ENCODE assay signal across 18 mouse cellular contexts in genomic region chr11:120828416-120828815, GRCm38 (mm10). TPM values are rescaled to one million over a fixed set of nuclear protein-coding genes. Genes with fewer than 3 reads are reported as not detected.
DNase-seq lines count a peak whose midpoint lies in the region; ATAC-seq lines count a peak whose summit lies in the region.
"Had no signal": no experiment of that assay in that cellular context is flagged by ENCODE, and none has a peak within 500 bp of the region (broad histone marks: within the 10 kb centered on the region; RNA-seq: fewer than 3 reads in every experiment).

No protein-coding gene starts in this region.

- peaks cover 27% of the 10 kb centered on the region for H3K36me3 ChIP-seq in forebrain, embryonic 10.5 days (replicated peaks)
- no peaks in the 10 kb centered on the region for H3K36me3 ChIP-seq in forebrain, embryonic 13.5 days (ENCODE audit: poor library complexity, severe bottlenecking)
- no peaks in the 10 kb centered on the region; the same call in 1 of the 2 replicates for H3K36me3 ChIP-seq in midbrain, embryonic 10.5 days
- H3K36me3 ChIP-seq in midbrain, embryonic 14.5 days (ENCODE audit: control insufficient read depth, insufficient read depth, low read length), result no peaks in the 10 kb centered on the region
- H3K36me3 ChIP-seq in neural tube, embryonic 13.5 days, result no peaks in the 10 kb centered on the region
- no peaks in the 10 kb centered on the region; the same call in 1 of the 2 replicates for H3K36me3 ChIP-seq in neural tube, embryonic 15.5 days
- peaks cover 7% of the 10 kb centered on the region; the same call in 1 of the 2 replicates for H3K36me3 ChIP-seq in limb, embryonic 13.5 days
- H3K36me3 ChIP-seq: heart, embryonic 12.5 days; hindbrain, embryonic 12.5 days had no signal

- no peak for ATAC-seq in forebrain, embryonic 13.5 days
- no peak for ATAC-seq in midbrain, embryonic 14.5 days (ENCODE audit: low FRiP score, low TSS enrichment)
- no peak for ATAC-seq in neural tube, embryonic 13.5 days (ENCODE audit: low read depth)
- ATAC-seq in neural tube, embryonic 15.5 days (ENCODE audit: low FRiP score), result no peak
- ATAC-seq in limb, embryonic 13.5 days (ENCODE audit: low FRiP score, low read depth), result no peak
- ATAC-seq: forebrain, embryonic 14.5 days; hindbrain, embryonic 16.5 days; inflammation-experienced regulatory T-cells, adult 6 months had no signal

- 75% methylated on average over 4 of the region's 4 CpGs for WGBS in forebrain, embryonic 10.5 days
- WGBS in forebrain, embryonic 13.5 days, result 77% methylated on average over 4 of the region's 4 CpGs
- WGBS in midbrain, embryonic 10.5 days, result 81% methylated on average over 4 of the region's 4 CpGs
- 70% methylated on average over 4 of the region's 4 CpGs for WGBS in midbrain, embryonic 14.5 days
- WGBS in neural tube, embryonic 13.5 days, result 75% methylated on average over 4 of the region's 4 CpGs
- 82% methylated on average over 4 of the region's 4 CpGs for WGBS in neural tube, embryonic 15.5 days
- 83% methylated on average over 4 of the region's 4 CpGs for WGBS in limb, embryonic 13.5 days

- H3K27me3 ChIP-seq in forebrain, embryonic 10.5 days (ENCODE audit: poor library complexity, severe bottlenecking), result no peaks in the 10 kb centered on the region
- no peaks in the 10 kb centered on the region for H3K27me3 ChIP-seq in forebrain, embryonic 13.5 days
- peaks cover 5% of the 10 kb centered on the region; the same call in 1 of the 2 replicates for H3K27me3 ChIP-seq in midbrain, embryonic 10.5 days (ENCODE audit: low read depth, poor library complexity, severe bottlenecking)
- H3K27me3 ChIP-seq in midbrain, embryonic 14.5 days (ENCODE audit: control insufficient read depth, insufficient read depth, low read length), result no peaks in the 10 kb centered on the region
- H3K27me3 ChIP-seq in neural tube, embryonic 13.5 days, result no peaks in the 10 kb centered on the region
- H3K27me3 ChIP-seq in neural tube, embryonic 15.5 days (replicated peaks), result no peaks in the 10 kb centered on the region
- H3K27me3 ChIP-seq in limb, embryonic 13.5 days, result no peaks in the 10 kb centered on the region
- H3K27me3 ChIP-seq: embryonic facial prominence, embryonic 12.5 days; heart, embryonic 12.5 days; hindbrain, embryonic 12.5 days had no signal

- peak overlapping the region; percentile 99 for H3K27ac ChIP-seq in forebrain, embryonic 10.5 days
- H3K27ac ChIP-seq in forebrain, embryonic 13.5 days, result no peak overlapping the region
- H3K27ac ChIP-seq in midbrain, embryonic 10.5 days (replicated peaks), result peak overlapping the region; percentile 23
- no peak overlapping the region for H3K27ac ChIP-seq in midbrain, embryonic 14.5 days (replicated peaks; ENCODE audit: low read depth, low read length)
- H3K27ac ChIP-seq in neural tube, embryonic 13.5 days (replicated peaks), result no peak overlapping the region
- no peak overlapping the region for H3K27ac ChIP-seq in neural tube, embryonic 15.5 days (replicated peaks)
- no peak overlapping the region for H3K27ac ChIP-seq in limb, embryonic 13.5 days
- H3K27ac ChIP-seq: embryonic facial prominence, embryonic 12.5 days; heart, adult 2 months; hindbrain, embryonic 12.5 days had no signal

- no peak overlapping the region for H3K9ac ChIP-seq in forebrain, embryonic 13.5 days
- H3K9ac ChIP-seq in midbrain, embryonic 14.5 days (replicated peaks; ENCODE audit: low read length), result no peak overlapping the region
- H3K9ac ChIP-seq in neural tube, embryonic 13.5 days, result peak overlapping the region; percentile 55
- H3K9ac ChIP-seq in neural tube, embryonic 15.5 days (replicated peaks), result no peak overlapping the region
- H3K9ac ChIP-seq in limb, embryonic 13.5 days, result 0 out of 2 replicates have a peak overlapping the region, but pooled peaks have one; percentile 10
- H3K9ac ChIP-seq: embryonic facial prominence, embryonic 12.5 days; heart, embryonic 12.5 days; hindbrain, embryonic 12.5 days had no signal

- peaks cover 57% of the 10 kb centered on the region for H3K4me1 ChIP-seq in forebrain, embryonic 10.5 days
- H3K4me1 ChIP-seq in forebrain, embryonic 13.5 days, result peaks cover 20% of the 10 kb centered on the region
- peaks cover 52% of the 10 kb centered on the region for H3K4me1 ChIP-seq in midbrain, embryonic 10.5 days
- H3K4me1 ChIP-seq in midbrain, embryonic 14.5 days (ENCODE audit: control insufficient read depth, insufficient read depth, low read length), result peaks cover 13% of the 10 kb centered on the region
- peaks cover 20% of the 10 kb centered on the region for H3K4me1 ChIP-seq in neural tube, embryonic 13.5 days (replicated peaks)
- peaks cover 15% of the 10 kb centered on the region for H3K4me1 ChIP-seq in neural tube, embryonic 15.5 days
- H3K4me1 ChIP-seq in limb, embryonic 13.5 days, result peaks cover 13% of the 10 kb centered on the region

- H3K4me2 ChIP-seq in forebrain, embryonic 13.5 days, result no peak overlapping the region
- no peak overlapping the region for H3K4me2 ChIP-seq in midbrain, embryonic 14.5 days (ENCODE audit: low read length)
- H3K4me2 ChIP-seq in neural tube, embryonic 13.5 days, result no peak overlapping the region
- no peak overlapping the region for H3K4me2 ChIP-seq in neural tube, embryonic 15.5 days
- H3K4me2 ChIP-seq in limb, embryonic 13.5 days (replicated peaks), result no peak overlapping the region
- H3K4me2 ChIP-seq: embryonic facial prominence, embryonic 12.5 days; heart, embryonic 12.5 days; hindbrain, embryonic 12.5 days had no signal

- DNase-seq in forebrain, embryonic 10.5 days (ENCODE audit: extremely low spot score, low spot score), result no peak
- no peak for DNase-seq in midbrain, embryonic 10.5 days (ENCODE audit: low spot score)
- no peak for DNase-seq in midbrain, embryonic 14.5 days
- no peak for DNase-seq in retina, embryonic 14.5 days (ENCODE audit: low spot score)
- DNase-seq: adrenal gland, postnatal 25 days; embryo, embryonic 11 days; gastrocnemius, postnatal 10 days had no signal

- H3K9me3 ChIP-seq in forebrain, embryonic 10.5 days, result no peaks in the 10 kb centered on the region
- H3K9me3 ChIP-seq in forebrain, embryonic 13.5 days (replicated peaks), result no peaks in the 10 kb centered on the region
- H3K9me3 ChIP-seq in midbrain, embryonic 10.5 days (replicated peaks), result no peaks in the 10 kb centered on the region
- H3K9me3 ChIP-seq in midbrain, embryonic 14.5 days (ENCODE audit: control insufficient read depth, low read length), result no peaks in the 10 kb centered on the region
- H3K9me3 ChIP-seq in neural tube, embryonic 13.5 days, result no peaks in the 10 kb centered on the region
- no peaks in the 10 kb centered on the region for H3K9me3 ChIP-seq in neural tube, embryonic 15.5 days (replicated peaks)
- H3K9me3 ChIP-seq in limb, embryonic 13.5 days, result no peaks in the 10 kb centered on the region
- H3K9me3 ChIP-seq: embryonic facial prominence, embryonic 12.5 days; heart, embryonic 12.5 days; hindbrain, embryonic 12.5 days had no signal

- no peak overlapping the region for H3K4me3 ChIP-seq in forebrain, embryonic 10.5 days
- H3K4me3 ChIP-seq in forebrain, embryonic 13.5 days, result no peak overlapping the region
- H3K4me3 ChIP-seq in midbrain, embryonic 10.5 days, result no peak overlapping the region
- H3K4me3 ChIP-seq in midbrain, embryonic 14.5 days (replicated peaks; ENCODE audit: low read depth, low read length), result no peak overlapping the region
- no peak overlapping the region for H3K4me3 ChIP-seq in neural tube, embryonic 13.5 days
- H3K4me3 ChIP-seq in neural tube, embryonic 15.5 days (replicated peaks), result no peak overlapping the region
- H3K4me3 ChIP-seq in limb, embryonic 13.5 days, result no peak overlapping the region
- H3K4me3 ChIP-seq: embryonic facial prominence, embryonic 12.5 days; heart, adult 2 months; heart, embryonic 12.5 days; hindbrain, embryonic 12.5 days had no signal

RNA-seq across cellular contexts. Expression of gene Fasn, which starts 4.1 kb away (rescaled TPM):
- 134 and 144 TPM in 2 replicates for polyA plus RNA-seq in forebrain, embryonic 10.5 days (2016; fragmentation: Nextera tagmentation; extraction: Ambion mirVana)
- polyA plus RNA-seq in forebrain, embryonic 13.5 days (2015; fragmentation: Nextera tagmentation; extraction: Ambion mirVana), result 61.4 and 79.4 TPM in 2 replicates
- 118 and 131 TPM in 2 replicates for polyA plus RNA-seq in midbrain, embryonic 10.5 days (2016; fragmentation: Nextera tagmentation; extraction: Ambion mirVana)
- 120 and 124 TPM in 2 replicates for polyA plus RNA-seq in midbrain, embryonic 14.5 days (2014; fragmentation: Nextera tagmentation; extraction: Ambion mirVana)
- 63.8 and 67.4 TPM in 2 replicates for polyA plus RNA-seq in neural tube, embryonic 13.5 days (2015; fragmentation: Nextera tagmentation; extraction: Ambion mirVana)
- 67.9 and 71.0 TPM in 2 replicates for polyA plus RNA-seq in neural tube, embryonic 15.5 days (2015; fragmentation: Nextera tagmentation; extraction: Ambion mirVana)
- 49.8 and 53.9 TPM in 2 replicates for polyA plus RNA-seq in limb, embryonic 13.5 days (2015; fragmentation: Nextera tagmentation; extraction: Ambion mirVana)

RNA-seq across cellular contexts. Expression of gene Dus1l, which starts 32.2 kb away (rescaled TPM):
- polyA plus RNA-seq in forebrain, embryonic 10.5 days (2016; fragmentation: Nextera tagmentation; extraction: Ambion mirVana), result 110 and 111 TPM in 2 replicates
- 58.6 and 67.7 TPM in 2 replicates for polyA plus RNA-seq in forebrain, embryonic 13.5 days (2015; fragmentation: Nextera tagmentation; extraction: Ambion mirVana)
- polyA plus RNA-seq in midbrain, embryonic 10.5 days (2016; fragmentation: Nextera tagmentation; extraction: Ambion mirVana), result 94.4 and 99.2 TPM in 2 replicates
- 39.4 and 48.0 TPM in 2 replicates for polyA plus RNA-seq in midbrain, embryonic 14.5 days (2014; fragmentation: Nextera tagmentation; extraction: Ambion mirVana)
- polyA plus RNA-seq in neural tube, embryonic 13.5 days (2015; fragmentation: Nextera tagmentation; extraction: Ambion mirVana), result 39.8 and 49.0 TPM in 2 replicates
- polyA plus RNA-seq in neural tube, embryonic 15.5 days (2015; fragmentation: Nextera tagmentation; extraction: Ambion mirVana), result 45.4 and 52.4 TPM in 2 replicates
- 66.6 TPM in 2 replicates for polyA plus RNA-seq in limb, embryonic 13.5 days (2015; fragmentation: Nextera tagmentation; extraction: Ambion mirVana)

RNA-seq across cellular contexts. Expression of gene Gps1, which starts 44.3 kb away (rescaled TPM):
- 281 and 283 TPM in 2 replicates for polyA plus RNA-seq in forebrain, embryonic 10.5 days (2016; fragmentation: Nextera tagmentation; extraction: Ambion mirVana)
- polyA plus RNA-seq in forebrain, embryonic 13.5 days (2015; fragmentation: Nextera tagmentation; extraction: Ambion mirVana), result 261 and 280 TPM in 2 replicates
- polyA plus RNA-seq in midbrain, embryonic 10.5 days (2016; fragmentation: Nextera tagmentation; extraction: Ambion mirVana), result 287 TPM in 2 replicates
- polyA plus RNA-seq in midbrain, embryonic 14.5 days (2014; fragmentation: Nextera tagmentation; extraction: Ambion mirVana), result 303 and 316 TPM in 2 replicates
- polyA plus RNA-seq in neural tube, embryonic 13.5 days (2015; fragmentation: Nextera tagmentation; extraction: Ambion mirVana), result 243 and 255 TPM in 2 replicates
- 266 and 277 TPM in 2 replicates for polyA plus RNA-seq in neural tube, embryonic 15.5 days (2015; fragmentation: Nextera tagmentation; extraction: Ambion mirVana)
- polyA plus RNA-seq in limb, embryonic 13.5 days (2015; fragmentation: Nextera tagmentation; extraction: Ambion mirVana), result 240 and 241 TPM in 2 replicates

RNA-seq across cellular contexts. Expression of gene Rfng, which starts 44.4 kb away (rescaled TPM):
- polyA plus RNA-seq in forebrain, embryonic 10.5 days (2016; fragmentation: Nextera tagmentation; extraction: Ambion mirVana), result 39.1 and 43.3 TPM in 2 replicates
- polyA plus RNA-seq in forebrain, embryonic 13.5 days (2015; fragmentation: Nextera tagmentation; extraction: Ambion mirVana), result 58.4 and 63.1 TPM in 2 replicates
- polyA plus RNA-seq in midbrain, embryonic 10.5 days (2016; fragmentation: Nextera tagmentation; extraction: Ambion mirVana), result 43.4 and 55.9 TPM in 2 replicates
- polyA plus RNA-seq in midbrain, embryonic 14.5 days (2014; fragmentation: Nextera tagmentation; extraction: Ambion mirVana), result 83.9 and 102 TPM in 2 replicates
- 89.7 and 105 TPM in 2 replicates for polyA plus RNA-seq in neural tube, embryonic 13.5 days (2015; fragmentation: Nextera tagmentation; extraction: Ambion mirVana)
- 123 and 136 TPM in 2 replicates for polyA plus RNA-seq in neural tube, embryonic 15.5 days (2015; fragmentation: Nextera tagmentation; extraction: Ambion mirVana)
- 43.8 and 48.4 TPM in 2 replicates for polyA plus RNA-seq in limb, embryonic 13.5 days (2015; fragmentation: Nextera tagmentation; extraction: Ambion mirVana)

Comparison
In these comparisons a context has a peak if more than half of its experiments do, and no peak if none do; other contexts are left out.
1. H3K27ac ChIP-seq: peak in forebrain, embryonic 10.5 days (single experiment) and midbrain, embryonic 10.5 days (single experiment); none in forebrain, embryonic 13.5 days (single experiment), midbrain, embryonic 14.5 days (single experiment), neural tube, embryonic 13.5 days (single experiment), neural tube, embryonic 15.5 days (single experiment) and limb, embryonic 13.5 days (single experiment).
2. H3K9ac ChIP-seq: peak in neural tube, embryonic 13.5 days (single experiment) and limb, embryonic 13.5 days (single experiment); none in forebrain, embryonic 13.5 days (single experiment), midbrain, embryonic 14.5 days (single experiment) and neural tube, embryonic 15.5 days (single experiment).